Mouse (Mus musculus): ENCODE measurements around the gene Spx. TPM values are rescaled to one million over a fixed set of nuclear protein-coding genes. Genes with fewer than 3 reads are reported as not detected.
A peak's percentile ranks its signal among the peaks of the same experiment; 100 is the strongest.

The Spx gene
- polyA plus RNA-seq, 1 experiment from 2014 or later = not detected

GRCm38 (mm10) chr6:142413845-142414244, 604 bp downstream of the Spx start:
- WGBS = 13% methylated on average over 12 of the region's 12 CpGs
- Histone ChIP-seq H3K4me2 (ENCODE audit: low read depth, low read length) (no peak overlapping the region), H3K4me3 (ENCODE audit: low read length) (no peak overlapping the region), H3K27me3 (ENCODE audit: control insufficient read depth, insufficient read depth, low read length) (peaks cover 25% of the 10 kb centered on the region), H3K36me3 (ENCODE audit: control insufficient read depth, insufficient read depth) (no peaks in the 10 kb centered on the region), H3K4me1 (ENCODE audit: control insufficient read depth, insufficient read depth, low read length) (peaks cover 3% of the 10 kb centered on the region; the same call in 1 of the 2 replicates), H3K9me3 (replicated peaks; ENCODE audit: control insufficient read depth, low read length) (no peaks in the 10 kb centered on the region), H3K9ac (ENCODE audit: low read length) (no peak overlapping the region), H3K27ac (ENCODE audit: low read length) (no peak overlapping the region)
- ATAC-seq (replicated peaks; ENCODE audit: extremely low read depth, insufficient read depth, low FRiP score) = no peak

- H3K9ac ChIP-seq (ENCODE audit: low read length) = no peak overlapping the region
- no peaks in the 10 kb centered on the region for H3K36me3 ChIP-seq (ENCODE audit: control insufficient read depth, insufficient read depth)
- ATAC-seq (replicated peaks; ENCODE audit: extremely low read depth, insufficient read depth, low FRiP score) = no peak
- H3K9me3 ChIP-seq (replicated peaks; ENCODE audit: control insufficient read depth, low read length) = no peaks in the 10 kb centered on the region
- H3K4me1 ChIP-seq (ENCODE audit: control insufficient read depth, insufficient read depth, low read length) = peaks cover 3% of the 10 kb centered on the region; the same call in 1 of the 2 replicates
- peaks cover 25% of the 10 kb centered on the region for H3K27me3 ChIP-seq (ENCODE audit: control insufficient read depth, insufficient read depth, low read length)
- no peak overlapping the region for H3K27ac ChIP-seq (ENCODE audit: low read length)
- peak overlapping the region; percentile 42 for H3K4me3 ChIP-seq (ENCODE audit: low read length)
- 1% methylated on average over 24 of the region's 24 CpGs for WGBS
- peak overlapping the region; percentile 62 for H3K4me2 ChIP-seq (ENCODE audit: low read depth, low read length)
Measured at GRCm38 (mm10) chr6:142414597-142414996, 1.4 kb downstream of the Spx start.

GRCm38 (mm10) chr6:142424976-142425375, 11.7 kb downstream of the Spx start:
- H3K4me1 ChIP-seq (ENCODE audit: control insufficient read depth, insufficient read depth, low read length) = no peaks in the 10 kb centered on the region
- H3K27me3 ChIP-seq (ENCODE audit: control insufficient read depth, insufficient read depth, low read length) = no peaks in the 10 kb centered on the region
- H3K9me3 ChIP-seq (replicated peaks; ENCODE audit: control insufficient read depth, low read length) = no peaks in the 10 kb centered on the region
- H3K9ac ChIP-seq (ENCODE audit: low read length) = no peak overlapping the region
- H3K36me3 ChIP-seq (ENCODE audit: control insufficient read depth, insufficient read depth) = no peaks in the 10 kb centered on the region
- 71% methylated on average over 7 of the region's 7 CpGs for WGBS
- no peak overlapping the region for H3K27ac ChIP-seq (ENCODE audit: low read length)
- no peak for ATAC-seq (replicated peaks; ENCODE audit: extremely low read depth, insufficient read depth, low FRiP score)
- no peak overlapping the region for H3K4me3 ChIP-seq (ENCODE audit: low read length)
- no peak overlapping the region for H3K4me2 ChIP-seq (ENCODE audit: low read depth, low read length)

GRCm38 (mm10) chr6:142429072-142429471, 15.8 kb downstream of the Spx start:
- no peaks in the 10 kb centered on the region for H3K27me3 ChIP-seq (ENCODE audit: control insufficient read depth, insufficient read depth, low read length)
- ATAC-seq (replicated peaks; ENCODE audit: extremely low read depth, insufficient read depth, low FRiP score) = no peak
- no peak overlapping the region for H3K9ac ChIP-seq (ENCODE audit: low read length)
- H3K27ac ChIP-seq (ENCODE audit: low read length) = no peak overlapping the region
- H3K4me2 ChIP-seq (ENCODE audit: low read depth, low read length) = no peak overlapping the region
- no peak overlapping the region for H3K4me3 ChIP-seq (ENCODE audit: low read length)
- no peaks in the 10 kb centered on the region for H3K36me3 ChIP-seq (ENCODE audit: control insufficient read depth, insufficient read depth)
- H3K4me1 ChIP-seq (ENCODE audit: control insufficient read depth, insufficient read depth, low read length) = no peaks in the 10 kb centered on the region
- no peaks in the 10 kb centered on the region for H3K9me3 ChIP-seq (replicated peaks; ENCODE audit: control insufficient read depth, low read length)

GRCm38 (mm10) chr6:142451381-142451780, 38.1 kb downstream of the Spx start:
- H3K9me3 ChIP-seq (replicated peaks; ENCODE audit: control insufficient read depth, low read length) = no peaks in the 10 kb centered on the region
- H3K27ac ChIP-seq (ENCODE audit: low read length) = no peak overlapping the region
- H3K27me3 ChIP-seq (ENCODE audit: control insufficient read depth, insufficient read depth, low read length) = no peaks in the 10 kb centered on the region
- no peak for ATAC-seq (replicated peaks; ENCODE audit: extremely low read depth, insufficient read depth, low FRiP score)
- H3K4me3 ChIP-seq (ENCODE audit: low read length) = no peak overlapping the region
- H3K4me1 ChIP-seq (ENCODE audit: control insufficient read depth, insufficient read depth, low read length) = no peaks in the 10 kb centered on the region
- H3K36me3 ChIP-seq (ENCODE audit: control insufficient read depth, insufficient read depth) = no peaks in the 10 kb centered on the region
- no peak overlapping the region for H3K4me2 ChIP-seq (ENCODE audit: low read depth, low read length)
- H3K9ac ChIP-seq (ENCODE audit: low read length) = no peak overlapping the region
- WGBS = 50% methylated on average over 12 of the region's 12 CpGs

GRCm38 (mm10) chr6:142453311-142453710, 40.1 kb downstream of the Spx start:
- Histone ChIP-seq H3K36me3 (ENCODE audit: control insufficient read depth, insufficient read depth) (no peaks in the 10 kb centered on the region), H3K27ac (ENCODE audit: low read length) (no peak overlapping the region), H3K9ac (ENCODE audit: low read length) (no peak overlapping the region), H3K4me1 (ENCODE audit: control insufficient read depth, insufficient read depth, low read length) (no peaks in the 10 kb centered on the region), H3K27me3 (ENCODE audit: control insufficient read depth, insufficient read depth, low read length) (no peaks in the 10 kb centered on the region), H3K9me3 (replicated peaks; ENCODE audit: control insufficient read depth, low read length) (no peaks in the 10 kb centered on the region), H3K4me3 (ENCODE audit: low read length) (no peak overlapping the region), H3K4me2 (ENCODE audit: low read depth, low read length) (no peak overlapping the region)
- WGBS = 76% methylated on average over 2 of the region's 2 CpGs
- peak; percentile 56; the same call in 1 of the 2 replicates for ATAC-seq (replicated peaks; ENCODE audit: extremely low read depth, insufficient read depth, low FRiP score)

- no peaks in the 10 kb centered on the region for H3K4me1 ChIP-seq (ENCODE audit: control insufficient read depth, insufficient read depth, low read length)
- 53% methylated on average over 7 of the region's 7 CpGs for WGBS
- H3K9ac ChIP-seq (ENCODE audit: low read length) = no peak overlapping the region
- no peak overlapping the region for H3K4me2 ChIP-seq (ENCODE audit: low read depth, low read length)
- no peak; the same call in 1 of the 2 replicates for ATAC-seq (replicated peaks; ENCODE audit: extremely low read depth, insufficient read depth, low FRiP score)
- no peaks in the 10 kb centered on the region for H3K9me3 ChIP-seq (replicated peaks; ENCODE audit: control insufficient read depth, low read length)
- no peaks in the 10 kb centered on the region for H3K36me3 ChIP-seq (ENCODE audit: control insufficient read depth, insufficient read depth)
- no peak overlapping the region for H3K4me3 ChIP-seq (ENCODE audit: low read length)
- no peaks in the 10 kb centered on the region for H3K27me3 ChIP-seq (ENCODE audit: control insufficient read depth, insufficient read depth, low read length)
- no peak overlapping the region for H3K27ac ChIP-seq (ENCODE audit: low read length)
Measured at GRCm38 (mm10) chr6:142455314-142455996, 42.2 kb downstream of the Spx start.

GRCm38 (mm10) chr6:142458010-142458409, 44.8 kb downstream of the Spx start:
- WGBS = 71% methylated on average over 7 of the region's 7 CpGs
- Histone ChIP-seq H3K27me3 (ENCODE audit: control insufficient read depth, insufficient read depth, low read length) (no peaks in the 10 kb centered on the region), H3K27ac (ENCODE audit: low read length) (no peak overlapping the region), H3K9ac (ENCODE audit: low read length) (no peak overlapping the region), H3K9me3 (replicated peaks; ENCODE audit: control insufficient read depth, low read length) (no peaks in the 10 kb centered on the region), H3K4me1 (ENCODE audit: control insufficient read depth, insufficient read depth, low read length) (no peaks in the 10 kb centered on the region), H3K36me3 (ENCODE audit: control insufficient read depth, insufficient read depth) (no peaks in the 10 kb centered on the region), H3K4me2 (ENCODE audit: low read depth, low read length) (no peak overlapping the region), H3K4me3 (ENCODE audit: low read length) (no peak overlapping the region)
- no peak for ATAC-seq (replicated peaks; ENCODE audit: extremely low read depth, insufficient read depth, low FRiP score)

- no peak for ATAC-seq (replicated peaks; ENCODE audit: extremely low read depth, insufficient read depth, low FRiP score)
- H3K36me3 ChIP-seq (ENCODE audit: control insufficient read depth, insufficient read depth) = no peaks in the 10 kb centered on the region
- H3K9me3 ChIP-seq (replicated peaks; ENCODE audit: control insufficient read depth, low read length) = no peaks in the 10 kb centered on the region
- H3K4me2 ChIP-seq (ENCODE audit: low read depth, low read length) = no peak overlapping the region
- no peak overlapping the region for H3K4me3 ChIP-seq (ENCODE audit: low read length)
- H3K27me3 ChIP-seq (ENCODE audit: control insufficient read depth, insufficient read depth, low read length) = no peaks in the 10 kb centered on the region
- H3K27ac ChIP-seq (ENCODE audit: low read length) = no peak overlapping the region
- no peaks in the 10 kb centered on the region for H3K4me1 ChIP-seq (ENCODE audit: control insufficient read depth, insufficient read depth, low read length)
- no peak overlapping the region for H3K9ac ChIP-seq (ENCODE audit: low read length)
- 71% methylated on average over 14 of the region's 14 CpGs for WGBS
Measured at GRCm38 (mm10) chr6:142459017-142459678, 45.9 kb downstream of the Spx start.

Data from heart, embryonic 16.5 days (tissue).